Mouse (Mus musculus): ENCODE measurements around the gene Zfp827. TPM values are rescaled to one million over a fixed set of nuclear protein-coding genes. Genes with fewer than 3 reads are reported as not detected.
A peak's percentile ranks its signal among the peaks of the same experiment; 100 is the strongest.

Zfp827 gene
- polyA plus RNA-seq, 1 experiment = 6.9 TPM

DNA sequence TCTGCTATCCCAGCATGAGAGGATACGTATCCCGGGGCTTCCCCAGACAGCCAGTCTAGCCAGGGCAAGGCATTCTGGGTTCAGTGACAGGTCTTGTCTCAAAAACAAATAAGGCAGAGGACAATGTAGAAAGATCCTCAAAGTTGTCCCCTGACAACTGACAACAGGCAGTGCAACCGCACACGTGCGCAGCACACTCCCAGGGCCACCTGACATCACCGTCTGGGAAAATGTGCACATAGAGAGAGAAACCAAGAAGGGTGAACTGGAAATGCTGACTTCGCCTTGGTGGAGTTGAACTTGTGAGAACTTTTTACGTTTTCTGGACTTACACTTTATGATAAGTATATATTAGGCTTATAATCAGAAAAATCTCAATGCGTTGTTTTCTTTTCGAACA lies 121.6 kb downstream of the Zfp827 start:
- WGBS = 92% methylated on average over 10 of the region's 10 CpGs
- no peak for DNase-seq (ENCODE audit: low read depth, low spot score)

GRCm38 (mm10) chr8:79150544-79151192 lies 122.4 kb downstream of the Zfp827 start:
- 30% methylated on average over 11 of the region's 11 CpGs for WGBS
- DNase-seq (ENCODE audit: low read depth, low spot score) = no peak

DNA sequence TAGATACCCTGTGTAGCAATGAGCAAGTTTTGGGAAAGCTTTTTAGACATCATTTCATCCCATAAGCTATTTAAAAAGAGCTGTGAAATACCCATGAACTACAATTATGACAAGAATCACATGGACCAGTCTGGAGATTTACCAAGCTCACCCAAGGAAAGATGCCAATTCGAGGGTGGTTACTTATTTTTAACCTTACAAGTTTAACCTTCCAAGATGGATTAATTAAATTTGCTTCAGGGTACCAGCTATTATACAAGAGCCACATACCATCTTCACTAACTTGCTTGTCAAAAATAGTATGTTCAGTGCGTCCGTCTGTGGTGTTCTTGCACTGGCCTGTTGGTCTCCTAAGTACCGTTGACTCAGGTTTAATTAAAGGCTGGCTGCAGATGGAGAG lies 123.4 kb downstream of the Zfp827 start:
- 94% methylated on average over 4 of the region's 4 CpGs for WGBS
- no peak for DNase-seq (ENCODE audit: low read depth, low spot score)

DNA sequence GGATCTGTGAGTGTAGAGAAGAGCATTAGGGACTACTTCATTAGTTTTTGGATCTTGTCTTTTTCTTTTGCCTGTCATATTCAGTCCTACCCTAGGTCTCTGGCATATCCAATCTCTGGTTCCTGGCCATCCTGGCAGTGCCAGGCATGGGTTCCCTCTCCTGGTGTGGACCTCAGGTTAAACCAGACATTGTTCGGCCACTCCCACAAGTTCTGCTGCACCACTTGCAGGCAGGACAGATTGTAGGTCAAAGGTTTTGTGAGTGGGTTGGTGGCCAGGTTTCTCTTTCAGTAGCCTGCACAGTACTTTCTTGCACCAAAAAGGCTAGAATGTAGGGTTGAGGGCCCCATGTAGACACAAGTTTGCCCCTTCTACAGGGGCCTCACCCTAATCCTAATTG lies 125.0 kb downstream of the Zfp827 start:
- WGBS = 62% methylated on average over 1 of the region's 1 CpGs
- DNase-seq (ENCODE audit: low read depth, low spot score) = no peak

DNA sequence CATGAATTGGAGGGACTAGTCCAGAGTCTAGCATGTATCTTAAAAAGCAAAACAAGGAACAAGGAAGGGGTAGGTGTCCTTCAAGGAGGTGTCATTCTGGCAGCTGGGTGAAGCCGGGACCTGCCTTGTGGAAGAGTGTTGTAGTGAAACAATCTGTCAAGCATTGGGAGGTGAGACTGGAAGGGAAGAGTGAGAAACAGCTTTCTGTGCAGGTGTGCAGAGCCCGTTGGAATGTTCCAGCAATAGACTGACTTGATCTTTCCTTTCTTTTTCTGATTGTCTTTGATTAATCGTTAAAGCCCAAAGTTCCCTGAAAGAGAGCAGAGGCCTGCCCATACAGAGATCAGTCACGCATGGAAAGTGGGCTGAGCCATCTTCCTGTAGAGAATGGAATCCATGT lies 125.4 kb downstream of the Zfp827 start:
- no peak for DNase-seq (ENCODE audit: low read depth, low spot score)
- WGBS = 68% methylated on average over 4 of the region's 4 CpGs

DNA sequence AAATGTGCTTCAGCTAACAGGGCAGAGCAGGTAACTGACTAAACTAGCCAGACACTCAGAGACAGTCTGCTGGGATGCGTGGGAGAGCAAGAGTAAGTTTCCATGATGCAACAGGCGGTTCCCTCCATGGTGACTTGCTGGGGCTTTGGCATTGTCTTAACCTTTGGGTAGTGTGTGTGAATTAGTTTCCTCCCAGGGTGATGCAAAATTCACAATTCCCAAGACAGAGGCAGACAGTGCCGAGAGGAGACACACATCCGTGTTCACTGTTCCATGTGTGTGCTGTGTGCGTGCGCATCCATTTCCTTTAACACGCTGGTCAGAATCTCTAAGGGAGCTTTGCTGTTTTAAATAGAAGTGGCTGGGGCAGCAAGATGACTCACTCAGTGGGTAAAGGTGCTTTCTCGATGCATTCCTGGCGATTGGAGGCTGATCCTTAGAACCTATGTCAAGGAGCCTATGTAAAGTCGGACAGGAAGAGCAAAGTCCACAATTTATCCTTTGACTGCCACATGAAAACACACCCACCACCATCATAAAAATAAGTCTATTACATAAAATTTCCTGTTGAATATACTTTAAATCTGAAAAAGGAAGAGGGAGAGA lies 127.4 kb downstream of the Zfp827 start:
- 46% methylated on average over 10 of the region's 10 CpGs for WGBS
- DNase-seq (ENCODE audit: low read depth, low spot score) = peak; percentile 57

DNA sequence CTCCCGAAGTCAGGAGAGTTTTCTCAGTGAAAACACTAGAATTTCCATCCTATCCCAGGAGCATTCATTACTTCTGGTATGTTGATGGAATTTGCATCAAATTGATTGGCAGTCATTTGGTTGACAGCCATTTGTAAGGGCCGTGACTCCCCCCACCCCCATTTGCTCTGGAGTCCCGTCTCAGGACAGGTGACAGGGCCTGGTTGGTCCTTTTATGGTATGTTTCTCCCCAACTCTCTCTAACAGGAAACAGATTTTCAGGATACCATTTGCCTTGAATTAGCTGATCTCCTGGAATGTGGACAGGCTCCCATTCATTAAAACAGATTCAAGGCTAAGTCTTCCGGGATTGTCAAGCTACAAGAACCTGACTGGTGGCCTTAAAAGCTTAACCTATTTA lies 129.1 kb downstream of the Zfp827 start:
- WGBS = 84% methylated on average over 4 of the region's 4 CpGs
- no peak for DNase-seq (ENCODE audit: low read depth, low spot score)

DNA sequence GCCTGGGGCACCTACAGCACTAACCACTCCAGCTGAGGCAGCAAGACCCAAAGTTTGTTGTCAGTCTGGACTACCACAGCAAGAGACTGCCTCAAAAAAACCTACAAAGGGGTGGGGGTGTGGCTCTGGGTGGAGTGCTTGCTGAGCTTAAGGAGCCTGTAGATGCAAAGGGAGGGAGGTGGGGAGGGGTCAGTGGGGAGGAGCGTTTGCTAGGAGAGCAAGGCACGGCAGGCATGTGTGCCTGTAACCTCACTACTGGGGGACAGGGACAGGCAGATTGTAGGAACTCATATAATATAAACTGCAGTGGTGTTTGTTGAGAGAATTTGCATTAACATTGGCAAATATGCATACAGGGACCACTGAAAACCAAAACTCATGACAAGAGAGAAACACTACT lies 130.1 kb downstream of the Zfp827 start:
- no peak for DNase-seq (ENCODE audit: low read depth, low spot score)
- 83% methylated on average over 2 of the region's 2 CpGs for WGBS

DNA sequence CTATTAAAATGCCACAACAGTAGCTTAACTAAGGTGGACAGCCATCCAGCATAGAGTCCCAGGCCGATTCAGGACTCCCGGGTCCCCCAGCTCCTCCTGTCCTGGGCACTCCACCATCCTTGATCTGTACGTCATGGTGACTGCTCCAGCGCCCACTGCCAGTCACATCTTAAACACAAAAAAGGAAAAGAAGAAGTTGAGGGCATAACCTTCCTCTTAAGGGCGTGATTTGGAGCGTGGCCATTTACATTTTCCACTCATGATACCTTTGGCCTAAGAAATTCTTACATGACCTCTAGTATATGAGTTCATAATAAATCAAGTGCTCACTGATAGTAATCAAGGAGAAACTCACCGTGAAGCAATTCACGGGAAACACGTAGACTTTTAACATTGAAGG lies 131.2 kb downstream of the Zfp827 start:
- no peak for DNase-seq (ENCODE audit: low read depth, low spot score)
- WGBS = 87% methylated on average over 9 of the region's 9 CpGs

DNA sequence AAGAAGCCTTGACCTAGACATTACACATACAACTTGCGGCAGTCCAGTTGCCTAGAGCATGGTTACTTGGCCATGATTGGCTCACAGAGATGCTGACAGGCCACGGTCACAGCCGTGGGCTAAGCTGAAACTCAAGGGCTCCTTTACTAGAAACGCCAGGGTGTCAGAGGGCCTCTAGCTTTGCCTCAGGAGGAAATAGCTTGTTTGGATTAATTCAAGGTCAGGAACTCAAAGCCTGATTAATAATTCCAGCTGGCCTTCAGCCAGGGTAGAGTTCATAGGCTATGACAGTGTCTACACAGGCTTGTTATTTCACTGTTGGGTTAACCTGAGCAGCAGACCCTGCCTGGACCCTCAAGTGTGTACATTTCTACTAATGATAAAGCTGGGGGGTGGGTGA lies 132.1 kb downstream of the Zfp827 start:
- WGBS = 81% methylated on average over 4 of the region's 4 CpGs
- no peak for DNase-seq (ENCODE audit: low read depth, low spot score)

- no peak for DNase-seq (ENCODE audit: low read depth, low spot score)
- 84% methylated on average over 4 of the region's 4 CpGs for WGBS
Measured at GRCm38 (mm10) chr8:79161172-79161778, 133.0 kb downstream of the Zfp827 start.

DNA sequence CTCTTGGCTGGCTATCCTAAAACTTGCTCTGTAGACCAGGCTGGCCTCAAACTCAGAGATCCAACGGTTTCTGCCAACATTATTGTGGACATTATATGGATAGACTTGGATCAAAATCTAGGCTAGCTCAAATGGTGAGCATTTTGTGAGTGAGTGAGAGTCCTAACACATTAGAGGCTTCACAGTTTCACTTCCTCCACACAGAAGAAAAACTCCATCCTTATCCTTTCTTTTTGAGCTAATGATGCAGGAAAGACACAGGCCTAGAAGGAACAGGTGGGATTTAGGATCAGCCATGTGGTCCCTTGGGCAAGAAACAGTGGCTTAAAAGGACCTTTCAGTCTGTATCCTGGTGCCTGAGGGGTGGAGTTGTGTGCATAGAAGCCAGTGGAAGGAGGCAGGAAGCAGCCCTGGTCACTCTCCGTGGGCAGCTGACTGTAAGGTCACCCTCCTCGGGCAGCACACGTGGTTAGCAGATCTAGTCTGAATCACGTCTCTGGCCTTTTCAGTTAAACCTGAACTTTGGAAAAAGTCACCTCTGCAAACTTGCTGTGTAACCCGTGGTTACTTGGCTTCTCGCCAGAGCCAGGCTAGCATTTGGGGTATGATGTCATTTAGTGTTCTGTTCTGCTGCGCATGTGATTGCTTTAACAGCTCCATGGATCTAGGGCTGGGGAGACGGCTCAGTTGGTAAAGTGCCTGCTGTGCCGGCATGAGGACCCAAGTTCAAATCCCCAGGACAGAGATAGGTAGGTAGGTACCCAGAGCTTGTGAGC lies 134.5 kb downstream of the Zfp827 start:
- WGBS = 14% methylated on average over 10 of the region's 10 CpGs
- DNase-seq (ENCODE audit: low read depth, low spot score) = peak; percentile 54

- DNase-seq (ENCODE audit: low read depth, low spot score) = no peak
- WGBS = 11% methylated on average over 1 of the region's 1 CpGs
Measured at GRCm38 (mm10) chr8:79164336-79164735, 136.1 kb downstream of the Zfp827 start.

GRCm38 (mm10) chr8:79165276-79165675 lies 137.0 kb downstream of the Zfp827 start:
- no peak for DNase-seq (ENCODE audit: low read depth, low spot score)
- 77% methylated on average over 3 of the region's 3 CpGs for WGBS

GRCm38 (mm10) chr8:79173606-79174005 lies 145.4 kb downstream of the Zfp827 start:
- 76% methylated on average over 4 of the region's 4 CpGs for WGBS

DNA sequence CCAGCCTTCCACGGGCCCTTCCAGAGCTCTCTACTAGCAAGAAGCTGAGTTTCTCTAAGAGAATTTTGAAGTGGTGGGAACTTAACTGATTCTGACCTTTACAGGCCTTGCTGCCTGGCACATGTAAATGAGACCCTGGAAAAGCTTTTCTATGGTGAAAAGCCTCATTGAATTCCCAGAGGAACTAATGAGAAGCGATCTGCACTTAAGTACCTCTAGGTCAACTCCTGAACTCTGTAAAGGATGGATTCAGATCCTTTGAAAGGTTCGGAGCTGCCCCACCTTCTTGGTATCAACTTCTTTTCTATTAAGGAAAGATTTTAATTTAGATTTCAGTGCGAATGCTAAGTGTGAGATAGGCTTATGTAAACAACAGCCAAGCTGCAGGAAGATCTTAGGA lies 147.8 kb downstream of the Zfp827 start:
- DNase-seq (ENCODE audit: low read depth, low spot score) = no peak
- 76% methylated on average over 4 of the region's 4 CpGs for WGBS

More at GRCm38 (mm10) chr8:79173606-79174005, 145.4 kb downstream of the Zfp827 start:
- no peak for DNase-seq (ENCODE audit: low read depth, low spot score)

DNA sequence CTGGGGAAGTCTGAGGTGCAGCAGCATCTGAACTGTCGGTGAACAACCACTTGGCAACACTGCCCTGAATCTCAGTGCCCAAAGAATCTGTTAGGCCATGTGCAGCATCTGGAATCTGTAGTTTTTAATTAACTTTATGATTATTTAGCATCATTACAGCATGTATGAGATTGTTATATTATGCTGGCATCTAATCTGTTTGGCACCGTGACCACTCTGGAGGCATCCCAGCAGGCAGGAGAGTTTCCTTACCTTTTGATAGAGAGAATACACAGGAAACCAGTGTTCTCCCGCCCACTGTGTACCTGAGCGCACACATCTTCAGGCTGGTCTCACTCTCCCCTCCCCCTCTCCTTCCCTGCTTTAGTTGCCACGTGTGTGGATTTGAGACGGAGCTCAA lies 151.4 kb downstream of the Zfp827 start:
- 84% methylated on average over 6 of the region's 6 CpGs for WGBS
- DNase-seq (ENCODE audit: low read depth, low spot score) = no peak

- 79% methylated on average over 7 of the region's 7 CpGs for WGBS
- DNase-seq (ENCODE audit: low read depth, low spot score) = no peak
Measured at GRCm38 (mm10) chr8:79185488-79185887, 157.3 kb downstream of the Zfp827 start.

- no peak for DNase-seq (ENCODE audit: low read depth, low spot score)
- 93% methylated on average over 10 of the region's 10 CpGs for WGBS
Measured at GRCm38 (mm10) chr8:79190071-79190470, 161.8 kb downstream of the Zfp827 start.

GRCm38 (mm10) chr8:79196481-79196880 lies 168.2 kb downstream of the Zfp827 start:
- WGBS = 87% methylated on average over 4 of the region's 4 CpGs
- no peak for DNase-seq (ENCODE audit: low read depth, low spot score)
